Mouse (Mus musculus) CH12.LX (cell line): Measurements from ENCODE around the gene Vmn1r176.
"Not testable (repeated sequence)": the region's sequence is repeated elsewhere in the genome, so short reads cannot be mapped to it uniquely, and the experiment has no call there.

Experiments used
- MAX ChIP-seq: IDR thresholded peaks from 2 replicates; pipeline ENCODE4 v1.6.1; 2011; ENCODE audit warnings: low read length, improper control_type of control experiment
- ZKSCAN1 ChIP-seq: IDR thresholded peaks from 2 replicates; pipeline ENCODE4 v1.6.1; 2012; ENCODE audit warnings: low read depth, inconsistent platforms, low read length, improper control_type of control experiment, borderline replicate concordance

GRCm38 (mm10) chr7:23810543-23810942 lies 26.6 kb downstream of the Vmn1r176 start, which contains the start of gene Vmn1r175:
- not testable (repeated sequence) for TF ChIP-seq MAX, ZKSCAN1
